Mouse (Mus musculus) MEL (cell line): ENCODE results near the gene Neu2. TPM values are rescaled to one million over a fixed set of nuclear protein-coding genes. Genes with fewer than 3 reads are reported as not detected.

Source experiments
- DNase-seq: peaks from one replicate; pipeline ENCODE4 v3.0.0; 2011; ENCODE audit warnings: low read depth, low spot score
- H3K27ac ChIP-seq: 2 replicates; pipeline ENCODE4 v1.5.1; 2012; ENCODE audit warnings: low read depth, mild to moderate bottlenecking, control low read depth, low read length, moderate library complexity; ENCODE audit not compliant: control insufficient read depth
- H3K27me3 ChIP-seq, 2 experiments: fragments of 150-350 bp in 1 of 2; sonication (generic) in 1 of 2; 2 replicates each; pipeline ENCODE4 v1.6.1; 2012; ENCODE audit warnings: low read length in 2 of 2, mild to moderate bottlenecking in 2 of 2, improper control_type of control experiment in 1 of 2, moderate library complexity in 1 of 2; ENCODE audit not compliant: insufficient read depth in 2 of 2, control insufficient read depth in 1 of 2
- H3K36me3 ChIP-seq, 2 experiments: 2 replicates each; pipeline ENCODE4 v1.6.1; 2012 to 2014; ENCODE audit warnings: low read length in 2 of 2, improper control_type of control experiment in 1 of 2, inconsistent platforms in 1 of 2, mild to moderate bottlenecking in 1 of 2; ENCODE audit not compliant: insufficient read depth in 2 of 2, control insufficient read depth in 1 of 2
- H3K4me1 ChIP-seq, 2 experiments: fragments of 150-350 bp in 1 of 2; sonication (generic) in 1 of 2; 2 replicates each; pipeline ENCODE4 v1.6.1; 2012; ENCODE audit warnings: low read length in 2 of 2, improper control_type of control experiment in 1 of 2, mild to moderate bottlenecking in 1 of 2; ENCODE audit not compliant: insufficient read depth in 2 of 2, control insufficient read depth in 1 of 2
- H3K4me3 ChIP-seq, 2 experiments: fragments of 150-350 bp in 1 of 2; sonication (generic) in 1 of 2; 2 replicates each; pipeline ENCODE4 v1.5.1; 2012; ENCODE audit warnings: low read depth in 2 of 2, low read length in 2 of 2, mild to moderate bottlenecking in 2 of 2, moderate library complexity in 2 of 2, control low read depth in 1 of 2, improper control_type of control experiment in 1 of 2; ENCODE audit not compliant: control insufficient read depth in 1 of 2, insufficient read depth in 1 of 2
- H3K79me2 ChIP-seq: 2 replicates; pipeline ENCODE4 v1.6.1; 2012; ENCODE audit warnings: mild to moderate bottlenecking, low read length, moderate library complexity; ENCODE audit not compliant: control insufficient read depth, poor library complexity, insufficient read depth
- H3K9ac ChIP-seq: 2 replicates; pipeline ENCODE4 v1.6.1; 2012; ENCODE audit warnings: low read depth, mild to moderate bottlenecking, control low read depth, low read length, moderate library complexity; ENCODE audit not compliant: control insufficient read depth, poor library complexity, severe bottlenecking
- H3K9me3 ChIP-seq: fragments of 150-350 bp; sonication (generic); replicated peaks from 2 replicates; pipeline ENCODE4 v1.6.1; 2012; ENCODE audit warnings: mild to moderate bottlenecking, low read length, improper control_type of control experiment, moderate library complexity; ENCODE audit not compliant: insufficient read depth
- BHLHE40 ChIP-seq: IDR thresholded peaks from 2 replicates; pipeline ENCODE4 v1.6.1; 2012; ENCODE audit warnings: low read depth, mild to moderate bottlenecking, inconsistent platforms, low read length, improper control_type of control experiment, borderline replicate concordance
- E2F4 ChIP-seq: IDR thresholded peaks from 2 replicates; pipeline ENCODE4 v1.6.1; 2011; ENCODE audit warnings: low read depth, low read length, improper control_type of control experiment, borderline replicate concordance
- ELF1 ChIP-seq: IDR thresholded peaks from 2 replicates; pipeline ENCODE4 v1.6.1; 2014; ENCODE audit warnings: low read depth, mild to moderate bottlenecking, inconsistent platforms, low read length, improper control_type of control experiment, moderate library complexity
- EP300 ChIP-seq, 2 experiments: IDR thresholded peaks; 2 replicates each; pipeline ENCODE4 v1.6.1; 2011; ENCODE audit warnings: improper control_type of control experiment in 2 of 2, low read length in 2 of 2, low read depth in 1 of 2, mild to moderate bottlenecking in 1 of 2
- ETS1 ChIP-seq: IDR thresholded peaks from 2 replicates; pipeline ENCODE4 v1.6.1; 2012; ENCODE audit warnings: low read depth, mild to moderate bottlenecking, inconsistent platforms, low read length, improper control_type of control experiment, moderate library complexity
- GABPA ChIP-seq: IDR thresholded peaks from 2 replicates; pipeline ENCODE4 v1.6.1; 2012; ENCODE audit warnings: low read depth, mild to moderate bottlenecking, inconsistent platforms, low read length, improper control_type of control experiment, moderate library complexity
- HCFC1 ChIP-seq: IDR thresholded peaks from 2 replicates; pipeline ENCODE4 v1.6.1; 2012; ENCODE audit warnings: low read depth, mild to moderate bottlenecking, inconsistent platforms, low read length, improper control_type of control experiment, moderate library complexity
- MAZ ChIP-seq: IDR thresholded peaks from 2 replicates; pipeline ENCODE4 v1.6.1; 2012; ENCODE audit warnings: low read depth, mild to moderate bottlenecking, inconsistent platforms, low read length, improper control_type of control experiment
- MYB ChIP-seq: IDR thresholded peaks from 2 replicates; pipeline ENCODE4 v1.6.1; 2011; ENCODE audit warnings: mild to moderate bottlenecking, low read depth, low read length, improper control_type of control experiment
- NRF1 ChIP-seq: IDR thresholded peaks from 2 replicates; pipeline ENCODE4 v1.6.1; 2014; ENCODE audit warnings: low read depth, mild to moderate bottlenecking, inconsistent platforms, low read length, improper control_type of control experiment, moderate library complexity; ENCODE audit not compliant: poor library complexity, insufficient read depth, severe bottlenecking
- POLR2AphosphoS2 ChIP-seq: IDR thresholded peaks from 2 replicates; pipeline ENCODE4 v1.6.1; 2011; ENCODE audit warnings: low read length, improper control_type of control experiment
- POLR2AphosphoS5 ChIP-seq: IDR thresholded peaks from 2 replicates; pipeline ENCODE4 v1.6.1; 2012; ENCODE audit warnings: low read depth, borderline replicate concordance, mild to moderate bottlenecking, inconsistent platforms, low read length, moderate library complexity, mixed read lengths
- RCOR1 ChIP-seq: IDR thresholded peaks from 2 replicates; pipeline ENCODE4 v1.6.1; 2012; ENCODE audit warnings: low read depth, mild to moderate bottlenecking, inconsistent platforms, low read length, improper control_type of control experiment
- SIN3A ChIP-seq: IDR thresholded peaks from 2 replicates; pipeline ENCODE4 v1.6.1; 2012; ENCODE audit warnings: low read length, improper control_type of control experiment, inconsistent platforms
- SMC3 ChIP-seq: IDR thresholded peaks from 2 replicates; pipeline ENCODE4 v1.6.1; 2011; ENCODE audit warnings: low read depth, low read length, improper control_type of control experiment
- TBP ChIP-seq: IDR thresholded peaks from 2 replicates; pipeline ENCODE4 v1.8.0; 2011; ENCODE audit warnings: low read depth, low read length, improper control_type of control experiment
- UBTF ChIP-seq: IDR thresholded peaks from 2 replicates; pipeline ENCODE4 v1.6.1; 2012; ENCODE audit warnings: low read depth, mild to moderate bottlenecking, inconsistent platforms, low read length, improper control_type of control experiment, moderate library complexity, borderline replicate concordance; ENCODE audit not compliant: insufficient read depth
- USF2 ChIP-seq, 2 experiments: IDR thresholded peaks; 2 replicates each; pipeline ENCODE4 v1.6.1; 2011 to 2012; ENCODE audit warnings: improper control_type of control experiment in 2 of 2, low read length in 2 of 2, borderline replicate concordance in 1 of 2, inconsistent platforms in 1 of 2, low read depth in 1 of 2, mild to moderate bottlenecking in 1 of 2; ENCODE audit not compliant: insufficient read depth in 1 of 2
- ZC3H11A ChIP-seq: IDR thresholded peaks from 2 replicates; pipeline ENCODE4 v1.6.1; 2012; ENCODE audit warnings: low read depth, mild to moderate bottlenecking, inconsistent platforms, low read length, improper control_type of control experiment
- ZMIZ1 ChIP-seq: IDR thresholded peaks from 2 replicates; pipeline ENCODE4 v1.6.1; 2012; ENCODE audit warnings: low read depth, mild to moderate bottlenecking, inconsistent platforms, low read length, improper control_type of control experiment, moderate library complexity
- ZNF384 ChIP-seq: IDR thresholded peaks from 2 replicates; pipeline ENCODE4 v1.6.1; 2012; ENCODE audit warnings: low read depth, mild to moderate bottlenecking, inconsistent platforms, low read length, improper control_type of control experiment
- polyA plus RNA-seq, 2 experiments: library from polyadenylated mRNA; stranded (reverse) in 1 of 2; unstranded in 1 of 2; fragments of >175 nt in 1 of 2; fragments of >200 nt in 1 of 2; gene quantifications; 2 replicates each; pipeline versions ENCODE4 v1.2.1 to v1.2.4; 2012; ENCODE audit warnings: low replicate concordance in 2 of 2, low read depth in 1 of 2; ENCODE audit not compliant: insufficient read length in 2 of 2, insufficient read depth in 1 of 2, missing spikeins in 1 of 2
- total RNA-seq: library from RNA; depleted of rRNA; stranded (reverse); fragments of 300-350 nt; gene quantifications from 2 replicates; pipeline ENCODE4 v1.2.3, GENCODE M21; 2012

Neu2 gene
- total and polyA plus RNA-seq, 3 experiments: not detected

- no peak overlapping the region for H3K9ac ChIP-seq
- no peak overlapping the region for H3K4me3 ChIP-seq
- TF ChIP-seq ZNF384: no peak
- TF ChIP-seq RCOR1: no peak
- TF ChIP-seq HCFC1: no peak
- TF ChIP-seq ZMIZ1: no peak
- no peak for TF ChIP-seq POLR2AphosphoS5
- TF ChIP-seq UBTF: no peak
- no peak for TF ChIP-seq E2F4
- TF ChIP-seq TBP: no peak
- TF ChIP-seq SIN3A: no peak
- no peak for TF ChIP-seq NRF1
- no peak for TF ChIP-seq POLR2AphosphoS2
- TF ChIP-seq ETS1: no peak
- no peak for TF ChIP-seq SMC3
- no peak for TF ChIP-seq EP300 (IDR thresholded peaks at IDR 0.05; ENCODE audit: low read depth in 1 of 2, low read length in 2 of 2)
- no peak for TF ChIP-seq ZC3H11A
- no peaks in the 10 kb centered on the region for H3K4me1 ChIP-seq
- H3K27me3 ChIP-seq: peaks cover 0 to 6% of the 10 kb centered on the region in 2 experiments; a peak in 2 of 4 replicates
- no peaks in the 10 kb centered on the region for H3K79me2 ChIP-seq
- H3K9me3 ChIP-seq: no peaks in the 10 kb centered on the region
- no peak overlapping the region for H3K27ac ChIP-seq
- H3K36me3 ChIP-seq: no peaks in the 10 kb centered on the region
- no peak for DNase-seq
Measured at GRCm38 (mm10) chr1:87574785-87575184, 65.1 kb downstream of the Neu2 start.

- Histone ChIP-seq H3K36me3 (no peaks in the 10 kb centered on the region), H3K4me3 (no peak overlapping the region), H3K79me2 (no peaks in the 10 kb centered on the region), H3K9me3 (no peaks in the 10 kb centered on the region), H3K9ac (no peak overlapping the region), H3K27ac (no peak overlapping the region), H3K27me3 (peaks cover 0 to 6% of the 10 kb centered on the region in 2 experiments; a peak in 3 of 4 replicates), H3K4me1 (no peaks in the 10 kb centered on the region)
- no peak for DNase-seq
- TF ChIP-seq USF2 (IDR thresholded peaks at IDR 0.05; ENCODE audit: borderline replicate concordance in 1 of 2, insufficient read depth in 1 of 2, low read depth in 1 of 2, low read length in 2 of 2) (no peak), ZMIZ1 (no peak), MAZ (no peak), ELF1 (no peak), BHLHE40 (no peak), MYB (no peak), GABPA (no peak)
Measured at GRCm38 (mm10) chr1:87578965-87579364, 69.3 kb downstream of the Neu2 start.
